Mouse (Mus musculus): ENCODE measurements around the gene Setx.

The Setx gene

DNA sequence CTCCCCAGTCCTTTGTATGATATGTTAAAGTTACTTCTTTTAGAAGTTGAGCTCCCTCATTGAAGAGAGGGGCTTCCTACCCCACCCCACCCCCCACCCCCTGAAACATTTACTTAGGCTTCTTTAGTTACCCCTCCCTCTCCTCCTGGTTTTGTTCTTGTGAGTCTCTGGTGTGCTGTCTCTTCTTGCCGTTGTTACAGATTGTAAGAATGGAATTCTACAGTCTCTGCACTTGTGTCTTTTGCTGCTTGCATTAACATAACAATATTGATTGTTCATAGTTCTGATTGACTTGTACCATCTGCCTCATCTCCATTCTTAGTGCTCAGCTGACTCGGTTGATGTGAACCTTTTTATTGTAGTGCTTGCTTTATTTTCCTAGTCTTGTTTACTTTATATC, 28.0 kb downstream of the Setx start:
- DNase-seq (ENCODE audit: low read depth), result no peak

DNA sequence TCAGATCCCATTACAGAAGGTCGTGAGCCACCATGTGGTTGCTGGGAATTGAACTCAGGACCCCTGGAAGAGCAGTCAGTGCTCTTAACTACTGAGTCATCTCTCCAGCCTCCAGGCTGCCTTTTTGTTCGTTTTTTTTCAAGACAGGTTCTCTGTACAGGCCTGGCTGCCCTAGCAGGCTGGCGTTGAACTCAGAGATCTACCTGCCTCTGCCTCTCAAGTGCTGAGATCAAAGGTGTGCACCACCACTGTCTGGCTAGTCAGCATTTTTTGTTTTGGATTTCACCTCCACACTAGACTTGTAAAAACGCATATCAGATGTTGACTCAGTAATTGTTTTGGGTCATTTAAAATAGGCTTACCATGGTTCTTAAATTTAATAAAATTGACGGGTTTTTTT, 44.1 kb downstream of the Setx start:
- no peak for DNase-seq (ENCODE audit: low read depth)

DNA sequence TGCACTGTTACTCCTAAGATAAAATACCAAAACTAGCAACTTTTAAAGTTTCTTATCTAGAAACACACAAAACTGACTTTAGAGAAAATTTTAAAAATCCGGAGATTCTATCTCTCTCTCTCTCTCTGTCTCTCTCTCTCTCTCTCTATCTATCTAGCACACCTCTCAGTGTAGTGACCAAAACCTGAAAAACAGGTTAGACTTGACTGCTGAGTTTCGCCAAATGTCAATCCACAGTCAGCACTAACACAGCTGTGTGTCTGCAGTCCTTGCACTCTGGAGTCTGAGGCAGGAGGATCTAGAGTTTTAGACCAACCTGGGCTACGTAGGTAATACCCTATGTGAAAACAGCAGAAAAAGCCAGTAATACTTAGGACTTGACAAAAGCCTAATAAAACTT, 50.9 kb downstream of the Setx start:
- no peak for DNase-seq (ENCODE audit: low read depth)

DNA sequence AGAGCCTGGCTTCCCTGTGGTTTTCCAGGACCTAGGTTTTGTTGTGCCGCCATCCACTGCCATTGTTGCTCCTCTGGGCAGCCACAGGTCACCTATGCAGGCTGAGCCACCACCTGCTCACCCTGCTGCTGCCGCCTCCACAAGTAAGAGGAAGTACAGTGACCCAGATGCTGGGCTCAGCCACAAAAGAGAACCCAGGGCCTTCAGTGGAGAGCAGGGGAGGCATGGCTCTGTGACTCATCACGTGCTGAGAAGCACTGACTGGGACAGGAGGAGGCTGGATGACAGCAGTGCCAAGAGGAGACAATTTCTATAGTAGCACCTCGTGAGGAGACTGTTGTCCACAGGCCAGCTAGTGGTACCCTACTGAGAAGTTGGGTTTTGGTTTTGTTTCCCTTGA, 55.8 kb downstream of the Setx start:
- peak; percentile 30 for DNase-seq (ENCODE audit: low read depth)

DNA sequence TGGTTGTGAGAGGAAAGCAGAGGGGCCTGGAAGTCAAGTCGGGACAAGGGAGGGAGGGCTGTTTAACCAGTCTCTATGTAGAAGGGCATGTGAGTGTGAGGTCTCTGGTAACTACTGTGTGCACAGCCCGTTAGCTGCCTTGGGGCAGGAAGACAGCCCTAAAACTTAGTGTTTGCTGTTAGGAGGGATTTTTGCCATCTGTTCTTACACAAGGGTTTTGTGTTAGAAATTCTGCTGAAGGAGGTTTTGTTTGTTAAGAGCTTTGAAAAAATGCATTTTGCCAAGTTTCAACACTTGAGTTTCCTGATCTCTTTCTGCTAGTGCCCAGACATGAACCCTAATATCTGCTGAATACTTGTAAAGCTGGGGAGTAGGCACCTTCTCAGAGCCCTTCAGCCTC, 57.1 kb downstream of the Setx start:
- DNase-seq (ENCODE audit: low read depth), result no peak

DNA sequence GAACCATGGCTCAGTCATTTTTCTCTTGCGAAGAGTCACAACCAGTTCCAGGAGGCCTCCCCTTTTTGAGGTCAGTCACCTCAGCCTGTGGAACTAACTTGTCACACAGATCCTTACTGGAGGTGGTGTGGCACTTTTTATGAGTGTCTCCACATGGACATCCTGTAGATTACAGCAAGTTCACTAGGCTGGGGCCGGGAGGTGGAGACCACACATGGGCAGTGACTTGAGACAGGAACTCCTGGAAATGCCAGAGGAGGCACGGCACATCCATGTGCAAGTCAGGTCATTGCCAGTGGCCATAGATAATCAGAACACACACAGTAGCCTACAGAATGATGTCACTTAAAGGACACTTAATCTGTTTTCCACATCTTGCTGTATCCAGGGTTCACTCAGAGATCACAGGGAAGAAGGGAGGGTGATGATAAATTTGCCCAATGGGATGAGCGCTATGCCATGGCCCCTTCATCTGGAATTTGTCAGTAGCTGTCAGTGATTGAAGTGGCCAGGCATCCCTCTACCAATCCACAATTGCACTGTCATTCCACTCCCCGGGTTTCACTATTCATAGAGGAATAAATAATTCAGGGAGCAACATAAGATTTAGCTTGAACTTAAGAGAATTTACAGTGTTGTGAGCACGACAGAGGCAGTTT, 59.4 kb downstream of the Setx start:
- DNase-seq (ENCODE audit: low read depth), result no peak

DNA sequence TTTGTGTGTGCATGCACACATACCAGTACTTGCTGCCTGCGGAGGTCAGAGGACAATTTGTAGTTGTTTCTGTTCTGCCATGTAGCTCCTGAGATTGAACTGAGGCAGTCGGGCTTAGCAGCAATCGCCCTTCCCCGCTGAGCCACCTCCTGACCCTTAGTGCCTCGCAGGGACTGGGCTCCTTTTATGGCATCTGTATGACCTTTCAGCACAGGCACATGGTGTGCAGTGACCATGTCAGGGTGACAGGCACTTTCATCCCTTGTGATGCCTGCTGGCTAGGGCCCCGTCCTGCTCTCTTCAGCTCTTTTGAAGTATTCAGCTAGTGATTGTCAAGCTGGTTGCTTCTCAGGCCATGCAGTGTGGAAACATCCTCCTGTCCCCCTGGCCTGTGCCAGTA, 62.2 kb downstream of the Setx start:
- no peak for DNase-seq (ENCODE audit: low read depth)

DNA sequence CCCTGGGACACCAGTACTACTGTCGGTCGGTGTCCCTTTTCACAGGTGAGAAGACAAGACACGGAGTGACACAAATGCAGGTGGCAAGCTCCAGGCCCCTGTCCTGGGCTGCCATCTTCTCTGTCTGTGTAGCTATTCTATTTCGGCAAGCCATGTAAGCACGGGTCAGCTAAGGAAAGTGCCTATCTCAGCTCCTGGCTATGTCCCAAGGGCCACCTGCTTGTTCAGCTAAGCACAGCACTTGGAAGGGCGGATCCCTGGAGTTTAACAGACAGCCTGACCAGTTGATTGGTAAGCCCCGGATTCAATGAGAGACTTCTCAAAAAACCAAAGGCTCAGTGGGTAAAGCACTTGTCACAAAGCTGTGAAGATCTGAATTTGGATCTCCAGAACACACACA, 66.4 kb downstream of the Setx start:
- DNase-seq (ENCODE audit: low read depth), result no peak

DNA sequence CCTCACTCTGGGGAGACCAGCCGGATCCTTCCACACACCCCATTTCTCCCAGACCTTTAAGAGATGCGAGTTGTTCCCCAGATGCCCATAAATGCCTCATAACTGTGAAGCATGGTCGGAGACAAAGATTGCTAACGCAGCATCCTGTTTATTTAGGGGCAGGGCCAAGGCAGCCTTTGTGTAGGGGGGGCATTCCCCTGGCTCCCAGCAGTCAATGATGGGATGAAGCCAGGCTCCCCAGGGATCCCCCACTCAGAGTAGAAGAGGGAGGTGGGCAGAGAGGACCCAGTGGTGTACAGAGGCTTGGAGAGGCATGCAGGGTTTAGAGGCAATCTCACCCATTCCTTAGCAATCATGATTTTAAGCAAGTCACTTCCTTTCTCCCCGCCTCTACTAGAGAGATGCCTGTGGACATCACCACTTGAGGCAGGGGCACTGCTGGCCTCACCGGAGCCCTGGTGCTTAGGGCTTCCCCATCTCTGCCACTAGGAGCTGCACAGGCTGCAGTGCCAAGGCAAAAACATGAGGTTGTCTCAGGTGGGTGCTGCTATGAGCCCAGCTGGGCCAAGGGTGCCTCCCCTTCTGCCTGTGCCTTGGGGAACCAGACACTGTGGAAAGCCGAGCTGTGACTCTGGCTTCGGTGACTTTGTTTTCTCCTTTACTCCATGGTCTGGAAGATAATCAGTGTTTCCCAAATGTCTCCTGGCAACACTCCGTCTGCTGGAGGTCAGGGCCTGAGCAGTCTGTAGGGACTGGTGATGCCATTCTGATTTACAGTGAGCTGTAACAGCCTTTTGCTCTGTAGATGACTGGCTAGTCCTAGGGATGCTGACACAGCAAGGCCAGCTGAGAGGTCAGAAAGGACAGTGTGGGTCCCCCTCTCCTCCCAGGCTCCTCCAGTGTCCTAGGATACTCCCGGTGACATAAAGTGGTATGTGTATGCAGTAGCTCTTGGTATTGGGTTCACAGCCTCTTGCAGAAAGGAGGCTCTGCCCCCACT, 67.5 kb downstream of the Setx start:
- no peak for DNase-seq (ENCODE audit: low read depth)

DNA sequence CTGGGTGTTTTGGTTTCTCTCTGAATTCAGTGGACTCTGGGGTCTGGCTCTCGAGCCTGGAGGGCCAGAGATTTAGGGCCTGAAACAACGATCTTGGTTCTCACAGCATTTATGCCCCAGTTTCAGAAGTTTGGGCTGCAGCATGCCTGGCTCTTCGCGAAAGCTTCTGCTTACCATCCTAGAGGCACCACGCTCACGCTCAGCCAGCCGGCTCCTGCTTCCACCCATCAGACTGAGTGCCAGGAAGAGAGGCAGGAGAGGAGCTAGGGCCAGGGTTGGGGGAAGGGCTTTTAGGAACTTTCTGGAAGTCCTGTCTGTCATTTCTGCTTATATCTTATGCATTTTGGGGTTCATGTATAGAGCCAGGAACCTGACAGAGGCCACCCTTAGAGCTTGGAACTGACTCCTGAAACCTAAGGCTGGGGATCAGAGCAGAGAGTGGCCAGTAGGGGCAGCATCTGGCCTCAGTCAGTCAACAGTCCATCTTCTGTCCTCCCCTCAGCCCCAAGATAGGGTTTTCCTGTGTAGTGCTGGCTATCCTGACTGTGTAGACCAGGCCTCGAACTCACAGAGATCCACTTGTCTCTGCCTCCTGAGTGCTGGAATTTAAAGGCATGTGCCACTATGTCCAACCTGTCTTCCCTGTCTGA, 68.8 kb downstream of the Setx start:
- no peak for DNase-seq (ENCODE audit: low read depth)

DNA sequence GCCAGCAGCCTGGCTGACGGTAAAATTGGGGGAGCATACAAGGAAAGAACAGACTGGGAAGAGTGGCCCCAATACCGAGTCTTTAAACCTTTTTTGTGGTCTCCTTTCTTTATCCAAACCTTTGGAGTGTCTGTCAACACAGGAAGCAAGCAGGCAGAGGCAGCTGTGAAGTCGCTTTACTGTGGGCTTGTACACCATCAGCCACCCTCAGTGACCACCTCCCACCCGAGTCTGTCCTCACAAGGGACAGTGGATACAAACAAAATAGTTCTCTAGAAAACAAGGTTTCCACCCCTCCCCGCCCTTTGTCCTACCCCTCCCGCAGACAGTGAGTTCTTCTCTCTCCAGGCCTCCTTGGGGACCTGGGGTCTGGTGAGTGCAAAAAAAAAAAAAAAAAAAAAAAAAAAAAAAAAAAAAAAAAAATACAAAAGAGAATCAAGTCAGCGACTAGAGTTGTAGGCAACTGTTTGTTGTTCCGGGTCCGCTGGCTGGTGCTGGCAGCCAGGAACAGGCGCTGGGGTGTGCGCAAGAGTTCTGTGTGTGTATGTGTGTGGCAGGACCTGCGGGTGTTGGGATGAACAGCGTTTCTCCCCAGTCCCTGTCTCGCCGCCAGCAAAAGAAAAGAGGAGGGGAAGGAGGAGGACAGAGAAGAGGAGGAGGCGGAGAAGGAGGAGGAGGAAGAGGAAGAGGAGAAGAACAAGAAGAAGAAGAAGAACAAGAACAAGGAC, 70.0 kb downstream of the Setx start:
- DNase-seq (ENCODE audit: low read depth), result no peak

DNA sequence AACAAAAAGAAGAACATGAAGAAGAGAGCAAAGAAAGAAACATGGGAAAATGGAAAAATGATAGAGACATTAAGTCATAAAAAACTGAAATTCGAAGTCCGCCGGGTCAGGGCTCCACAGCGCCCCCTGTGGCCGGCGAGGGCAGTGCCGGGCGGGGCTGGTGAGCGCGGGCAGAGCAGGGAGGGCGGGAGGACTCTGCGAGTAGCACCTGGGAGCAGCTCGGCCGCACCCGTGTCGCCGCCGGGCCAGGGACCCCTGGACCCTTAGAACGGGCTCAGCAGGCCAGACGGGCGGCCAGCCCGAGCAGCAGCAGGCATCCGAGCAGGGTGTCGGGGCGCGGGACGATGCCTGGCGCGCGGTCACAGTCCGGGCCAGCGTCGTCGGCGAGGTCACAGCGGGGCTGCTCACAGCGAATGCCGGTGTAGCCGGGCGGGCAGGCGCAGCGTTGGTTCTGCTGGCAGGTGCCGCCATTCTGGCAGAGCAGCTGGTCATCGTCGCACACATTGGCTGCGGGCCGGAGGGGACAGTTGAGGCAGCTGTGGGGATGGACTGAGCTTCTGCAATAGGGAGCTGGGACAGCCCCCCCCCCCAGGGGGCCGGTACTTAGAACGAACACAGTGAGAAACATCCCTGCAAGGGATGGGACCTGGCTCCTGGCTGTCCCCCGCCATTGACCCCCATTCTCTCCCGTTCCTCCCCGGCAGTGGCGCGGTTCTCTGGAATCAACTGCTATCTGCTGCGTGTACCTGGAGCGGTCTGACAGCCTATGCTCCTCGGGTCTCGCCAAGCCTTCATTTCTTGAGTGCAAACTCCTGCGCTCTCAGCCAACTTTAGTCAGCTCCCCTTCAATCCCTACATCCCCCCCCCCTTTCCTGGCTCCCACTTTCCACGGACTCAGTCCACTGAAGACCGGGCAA, 70.8 kb downstream of the Setx start:
- peak; percentile 53 for DNase-seq (ENCODE audit: low read depth)

DNA sequence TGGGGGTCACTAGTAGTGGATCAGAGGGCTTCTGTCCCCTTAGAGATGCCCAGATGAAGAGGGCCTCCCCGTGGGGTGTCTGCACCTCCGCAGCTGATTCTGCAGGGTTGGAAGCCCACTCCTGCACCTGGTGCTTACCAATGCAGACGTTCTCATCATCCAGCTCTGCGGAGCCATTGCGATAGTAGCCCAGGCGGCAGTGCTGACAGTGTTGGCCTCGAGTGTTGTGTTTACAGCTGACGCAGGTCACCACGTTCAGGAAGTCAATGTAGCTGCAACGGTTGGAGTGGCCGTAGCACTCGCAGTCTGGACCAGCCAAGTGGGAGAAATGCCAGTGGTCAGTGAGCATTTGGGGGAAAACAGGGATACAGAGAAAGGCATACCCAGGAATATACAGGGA, 72.9 kb downstream of the Setx start:
- no peak for DNase-seq (ENCODE audit: low read depth)

DNA sequence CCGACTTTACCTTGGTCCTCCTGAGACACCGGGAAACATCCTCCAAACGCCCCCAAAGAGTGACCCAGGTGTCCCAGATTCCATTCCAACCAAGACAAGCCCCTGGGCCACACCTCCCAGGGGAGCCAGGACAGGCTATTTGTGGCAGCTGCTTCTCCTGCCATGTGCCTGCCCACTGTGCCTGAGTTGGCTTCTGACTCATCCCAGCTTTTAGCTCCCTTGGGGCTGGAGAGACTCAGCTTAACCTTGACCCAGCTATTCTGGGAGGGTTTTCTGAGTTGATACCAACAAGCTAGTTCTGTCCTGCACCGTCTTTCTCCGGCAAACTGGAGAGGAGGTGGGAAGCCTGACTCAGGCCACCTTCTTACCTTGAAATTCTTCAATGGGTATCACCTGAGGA, 74.5 kb downstream of the Setx start:
- DNase-seq (ENCODE audit: low read depth), result no peak

DNA sequence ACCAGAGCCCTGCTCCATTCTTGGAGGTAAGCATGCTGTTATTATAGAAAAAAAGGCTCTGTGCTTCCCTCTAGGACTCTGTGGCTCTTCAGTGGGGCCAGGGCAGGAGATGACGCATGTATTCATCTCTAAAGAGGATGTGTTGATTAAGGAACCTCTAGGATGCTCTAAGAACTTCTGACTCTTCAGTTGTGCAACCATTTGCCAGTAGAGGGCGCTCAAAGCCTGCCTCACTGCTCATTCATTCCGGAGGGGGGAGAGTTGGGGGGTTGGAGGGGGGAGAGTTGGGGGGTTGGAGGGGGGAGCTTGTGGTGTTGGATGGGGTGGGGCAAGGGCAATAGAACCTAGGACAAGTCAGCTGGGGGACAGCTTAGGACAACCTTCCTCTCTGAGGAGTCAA, 75.9 kb downstream of the Setx start:
- DNase-seq (ENCODE audit: low read depth), result peak; percentile 59

DNA sequence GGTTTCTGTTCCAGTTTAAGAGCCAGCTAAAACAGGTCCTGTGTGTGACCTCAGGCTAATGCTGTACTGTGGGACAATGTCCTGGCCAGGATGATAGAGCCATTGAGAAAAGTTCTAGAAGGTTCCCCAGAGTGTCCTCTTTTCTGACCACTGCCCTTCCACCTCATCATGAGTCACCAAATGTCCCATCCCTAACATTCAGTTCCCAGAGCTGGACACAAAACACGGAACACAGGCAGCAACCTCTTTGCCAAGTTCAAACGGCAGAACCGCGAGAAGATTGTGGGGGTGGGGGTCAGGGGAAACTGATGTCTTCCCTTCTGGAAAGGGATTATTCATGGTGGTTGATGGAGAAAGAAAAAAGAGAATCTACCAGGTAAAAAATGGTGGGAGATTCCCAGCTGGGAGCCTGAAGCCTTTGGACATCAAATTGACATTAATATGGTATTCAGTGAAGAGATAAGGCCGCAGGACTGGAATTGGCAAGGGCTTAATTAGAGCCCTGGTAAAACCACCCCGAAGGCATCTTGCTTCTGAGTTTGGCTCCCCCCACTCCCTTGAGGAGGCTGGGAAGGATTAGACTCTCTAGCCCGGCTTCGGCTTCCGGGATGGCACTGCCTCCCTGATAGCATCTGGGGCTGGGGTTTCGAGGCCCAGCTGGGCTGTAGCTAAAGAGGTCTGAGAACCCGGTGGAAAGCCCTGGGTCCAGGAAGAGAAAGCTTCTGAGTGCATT, 77.4 kb downstream of the Setx start:
- DNase-seq (ENCODE audit: low read depth), result no peak

DNA sequence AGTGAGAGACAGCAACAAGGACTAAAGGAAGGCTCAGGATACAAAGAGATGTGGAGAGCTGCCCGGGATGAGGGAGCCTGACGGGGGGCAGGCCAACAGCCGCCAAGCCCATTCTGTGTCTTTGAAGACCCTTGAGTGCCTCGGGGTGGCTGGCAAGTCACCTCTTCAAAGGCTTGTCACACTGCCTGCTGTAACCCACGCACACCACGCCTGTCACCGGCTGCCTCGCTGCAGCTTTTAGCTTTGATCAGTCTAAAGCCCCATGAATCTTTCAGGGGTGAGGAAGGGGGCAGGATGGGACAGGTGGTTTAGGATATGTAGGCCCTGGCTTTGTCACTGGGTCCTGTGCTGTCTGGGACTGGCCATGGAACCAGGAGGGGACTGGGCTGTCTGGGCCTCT, 82.2 kb downstream of the Setx start:
- DNase-seq (ENCODE audit: low read depth), result no peak

DNA sequence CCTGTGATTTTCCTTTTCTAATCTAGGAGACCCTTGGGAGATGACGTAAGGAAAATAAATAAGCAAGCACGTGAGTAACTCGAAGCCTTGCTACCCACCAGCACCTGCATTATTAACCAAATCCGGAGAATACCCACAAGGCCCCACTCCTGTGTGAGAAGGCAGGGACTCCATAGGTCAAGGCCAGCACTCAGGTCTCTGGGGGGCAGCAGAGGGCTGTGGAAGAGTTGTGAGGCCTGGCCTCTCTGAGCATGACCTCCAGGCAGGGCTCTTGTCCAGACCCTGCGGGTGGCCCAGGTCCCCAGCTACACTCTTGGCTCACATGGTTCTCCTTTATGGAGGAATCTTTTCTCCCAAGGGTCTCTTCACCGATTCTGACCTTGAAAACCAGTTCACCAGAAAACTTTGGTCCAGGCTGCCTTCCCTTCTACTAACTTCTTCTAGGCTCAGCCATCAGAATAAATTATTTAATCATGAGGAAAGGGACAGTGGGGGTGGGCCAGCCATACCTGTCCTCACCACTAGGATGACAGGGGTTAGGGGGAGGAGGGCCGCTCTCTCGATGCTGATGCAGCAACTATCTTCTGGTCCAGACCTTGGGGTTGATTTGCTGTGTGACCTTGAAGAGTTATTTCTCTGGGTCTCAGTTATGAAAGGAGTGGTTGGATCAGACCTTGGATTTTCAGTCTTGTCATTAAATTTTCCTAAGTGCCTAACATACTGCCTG, 92.5 kb downstream of the Setx start:
- no peak for DNase-seq (ENCODE audit: low read depth)

DNA sequence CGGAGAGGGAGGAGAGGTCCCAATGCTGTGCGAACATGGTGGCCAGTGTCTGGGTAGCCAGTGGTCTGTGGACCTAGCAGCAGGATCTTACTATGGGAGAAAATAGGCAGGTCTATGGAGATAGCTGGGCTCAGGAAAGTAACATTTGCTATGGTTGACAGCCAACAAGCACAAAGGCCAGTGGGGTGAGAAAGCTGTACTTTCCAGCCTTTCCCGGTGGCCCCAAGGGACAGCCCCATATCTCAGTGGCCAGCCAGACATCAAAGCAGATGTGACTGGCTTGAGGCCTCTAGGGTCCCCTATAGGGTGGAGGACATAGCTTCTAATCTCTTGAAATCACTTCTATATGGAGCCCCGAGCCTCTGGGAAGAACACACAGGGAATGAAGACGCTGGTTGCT, 93.1 kb downstream of the Setx start:
- DNase-seq (ENCODE audit: low read depth), result no peak

DNA sequence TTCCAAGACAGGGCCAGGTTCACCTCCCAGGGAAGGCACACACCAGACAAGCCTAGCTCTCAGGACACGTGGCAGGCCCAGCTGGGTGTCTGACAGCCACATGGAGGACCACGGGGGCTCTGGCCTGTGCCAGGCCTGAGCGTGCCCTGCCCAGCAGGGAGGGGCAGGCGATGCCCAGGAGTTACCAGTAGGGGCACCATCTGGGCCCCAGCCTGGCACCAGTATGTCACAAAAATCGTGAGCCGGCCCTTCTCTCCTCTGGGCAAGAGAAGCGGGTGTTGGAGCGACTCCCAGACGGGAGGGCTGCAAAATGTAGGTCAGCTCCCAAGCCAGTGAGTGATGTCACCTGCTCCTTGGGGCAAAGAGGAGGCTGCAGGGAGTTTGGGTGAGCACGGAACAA, 93.9 kb downstream of the Setx start:
- no peak for DNase-seq (ENCODE audit: low read depth)

Data from c-Kit-positive CD71-negative TER-119-negative erythroid progenitor cells, embryonic 14.5 days (primary cell).